In genomic region chr1:55108473-55108872, GRCm38 (mm10) we compare ENCODE assay signal across 16 mouse cellular contexts.
"Had no signal": no experiment of that assay in that cellular context is flagged by ENCODE, and none has a peak within 500 bp of the region (broad histone marks: within the 10 kb centered on the region; RNA-seq: fewer than 3 reads in every experiment).

No protein-coding gene starts in this region.

- H3K4me2 ChIP-seq: liver, embryonic 12.5 days; lung, embryonic 14.5 days; neural tube, embryonic 15.5 days had no signal

- DNase-seq: kidney, postnatal 36 days; layer of hippocampus, adult 9-11 months; layer of hippocampus, postnatal 36 days; lung, embryonic 14.5 days; lung, postnatal 10 days; lung, postnatal 4 days; midbrain, embryonic 14.5 days; right cerebral cortex, adult 18-20 months; right cerebral cortex, postnatal 4 days; spleen, adult 18-20 months; thymus, adult 2 months; thymus, postnatal 36 days had no signal

- H3K27ac ChIP-seq: liver, embryonic 12.5 days; midbrain, embryonic 10.5 days; neural tube, embryonic 15.5 days had no signal

- H3K4me3 ChIP-seq: liver, embryonic 12.5 days; midbrain, embryonic 10.5 days; myocyte; neural tube, embryonic 15.5 days had no signal

- H3K9ac ChIP-seq: liver, embryonic 12.5 days; lung, embryonic 14.5 days; neural tube, embryonic 15.5 days had no signal

- H3K9me3 ChIP-seq: liver, embryonic 12.5 days; midbrain, embryonic 10.5 days; neural tube, embryonic 15.5 days had no signal

- ATAC-seq: liver, embryonic 12.5 days had no signal

- H3K4me1 ChIP-seq: midbrain, embryonic 10.5 days; neural tube, embryonic 15.5 days had no signal

- H3K36me3 ChIP-seq: liver, embryonic 12.5 days; midbrain, embryonic 10.5 days; neural tube, embryonic 15.5 days had no signal

- H3K27me3 ChIP-seq: neural tube, embryonic 15.5 days had no signal
